Mouse (Mus musculus): Measurements from ENCODE around the gene Clic6.

The Clic6 gene

GRCm38 (mm10) chr16:92524651-92525050 is 39.1 kb downstream of the Clic6 start:
- DNase-seq (ENCODE audit: low spot score), result no peak

- no peak for DNase-seq (ENCODE audit: low spot score)
Measured at GRCm38 (mm10) chr16:92525919-92526318, 40.4 kb downstream of the Clic6 start.

GRCm38 (mm10) chr16:92535258-92535657 is 49.7 kb downstream of the Clic6 start:
- DNase-seq (ENCODE audit: low spot score), result no peak

- no peak for DNase-seq (ENCODE audit: low spot score)
Measured at GRCm38 (mm10) chr16:92538356-92538755, 52.8 kb downstream of the Clic6 start.

- no peak for DNase-seq (ENCODE audit: low spot score)
Measured at GRCm38 (mm10) chr16:92544264-92544663, 58.7 kb downstream of the Clic6 start.

- DNase-seq (ENCODE audit: low spot score), result no peak
Measured at GRCm38 (mm10) chr16:92548651-92549050, 63.1 kb downstream of the Clic6 start.

GRCm38 (mm10) chr16:92551266-92552105 is 66.0 kb downstream of the Clic6 start:
- no peak for DNase-seq (ENCODE audit: low spot score)

- DNase-seq (ENCODE audit: low spot score), result no peak
Measured at GRCm38 (mm10) chr16:92552106-92552382, 66.5 kb downstream of the Clic6 start.

- DNase-seq (ENCODE audit: low spot score), result no peak
Measured at GRCm38 (mm10) chr16:92552858-92553257, 67.3 kb downstream of the Clic6 start.

GRCm38 (mm10) chr16:92555051-92555450 is 69.5 kb downstream of the Clic6 start:
- no peak for DNase-seq (ENCODE audit: low spot score)

- DNase-seq (ENCODE audit: low spot score), result no peak
Measured at GRCm38 (mm10) chr16:92565291-92565690, 79.8 kb downstream of the Clic6 start.

- DNase-seq (ENCODE audit: low spot score), result peak; percentile 65
Measured at GRCm38 (mm10) chr16:92565708-92566107, 80.2 kb downstream of the Clic6 start.

GRCm38 (mm10) chr16:92566146-92566545 is 80.6 kb downstream of the Clic6 start:
- peak; percentile 18 for DNase-seq (ENCODE audit: low spot score)

- no peak for DNase-seq (ENCODE audit: low spot score)
Measured at GRCm38 (mm10) chr16:92571246-92571645, 85.7 kb downstream of the Clic6 start.

GRCm38 (mm10) chr16:92573193-92573592 is 87.7 kb downstream of the Clic6 start:
- no peak for DNase-seq (ENCODE audit: low spot score)

GRCm38 (mm10) chr16:92575792-92576191 is 90.3 kb downstream of the Clic6 start:
- no peak for DNase-seq (ENCODE audit: low spot score)

- DNase-seq (ENCODE audit: low spot score), result no peak
Measured at GRCm38 (mm10) chr16:92577381-92577780, 91.8 kb downstream of the Clic6 start.

GRCm38 (mm10) chr16:92578915-92579653 is 93.5 kb downstream of the Clic6 start:
- peak; percentile 86 for DNase-seq (ENCODE audit: low spot score)

GRCm38 (mm10) chr16:92580981-92581380 is 95.4 kb downstream of the Clic6 start:
- DNase-seq (ENCODE audit: low spot score), result no peak

- DNase-seq (ENCODE audit: low spot score), result no peak
Measured at GRCm38 (mm10) chr16:92581767-92582166, 96.2 kb downstream of the Clic6 start.

- peak; percentile 41 for DNase-seq (ENCODE audit: low spot score)
Measured at GRCm38 (mm10) chr16:92587836-92588235, 102.3 kb downstream of the Clic6 start.

All from ovary, adult 18-20 months (tissue).